Mouse (Mus musculus) heart, adult 18-20 months (tissue): ENCODE data around the gene Hist2h2aa1. TPM values are rescaled to one million over a fixed set of nuclear protein-coding genes. Genes with fewer than 3 reads are reported as not detected.
"Not testable (repeated sequence)": the region's sequence is repeated elsewhere in the genome, so short reads cannot be mapped to it uniquely, and the experiment has no call there.

Source experiments
- DNase-seq, 2 experiments: peaks; one replicate each; pipeline ENCODE4 v3.0.0; 2021 to 2022; ENCODE audit warnings: mixed read lengths in 1 of 2
- total RNA-seq, 2 experiments: library from RNA; stranded (reverse); gene quantifications; 2 replicates each; pipeline ENCODE4 v1.2.3; 2021

Hist2h2aa1 gene
- total RNA-seq, 2 experiments from 2014 or later: 9.3 to 14.7 TPM

DNA sequence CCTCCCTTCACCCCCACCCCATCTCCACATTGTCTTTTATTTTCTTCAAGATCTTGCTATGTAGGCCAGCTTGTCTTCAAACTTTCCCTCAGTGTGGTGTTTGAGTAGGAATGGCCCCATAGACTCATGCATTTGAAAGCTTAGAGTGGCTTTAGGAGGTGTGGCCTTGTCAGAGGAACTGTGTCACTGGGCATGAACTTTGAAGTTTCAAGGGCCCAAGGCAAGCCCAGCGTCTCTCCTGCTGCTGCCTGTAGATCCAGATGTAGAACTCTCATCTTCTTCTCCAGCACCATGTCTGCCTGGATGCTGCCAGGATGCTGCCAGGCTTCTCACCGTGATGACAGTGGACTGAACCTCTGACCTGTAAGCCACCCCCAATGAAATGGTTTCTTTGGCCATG is 16.5 kb upstream of the Hist2h2aa1 start:
- no peak for DNase-seq

- DNase-seq: no peak
Measured at GRCm38 (mm10) chr3:96230404-96230803, 14.9 kb upstream of the Hist2h2aa1 start.

DNA sequence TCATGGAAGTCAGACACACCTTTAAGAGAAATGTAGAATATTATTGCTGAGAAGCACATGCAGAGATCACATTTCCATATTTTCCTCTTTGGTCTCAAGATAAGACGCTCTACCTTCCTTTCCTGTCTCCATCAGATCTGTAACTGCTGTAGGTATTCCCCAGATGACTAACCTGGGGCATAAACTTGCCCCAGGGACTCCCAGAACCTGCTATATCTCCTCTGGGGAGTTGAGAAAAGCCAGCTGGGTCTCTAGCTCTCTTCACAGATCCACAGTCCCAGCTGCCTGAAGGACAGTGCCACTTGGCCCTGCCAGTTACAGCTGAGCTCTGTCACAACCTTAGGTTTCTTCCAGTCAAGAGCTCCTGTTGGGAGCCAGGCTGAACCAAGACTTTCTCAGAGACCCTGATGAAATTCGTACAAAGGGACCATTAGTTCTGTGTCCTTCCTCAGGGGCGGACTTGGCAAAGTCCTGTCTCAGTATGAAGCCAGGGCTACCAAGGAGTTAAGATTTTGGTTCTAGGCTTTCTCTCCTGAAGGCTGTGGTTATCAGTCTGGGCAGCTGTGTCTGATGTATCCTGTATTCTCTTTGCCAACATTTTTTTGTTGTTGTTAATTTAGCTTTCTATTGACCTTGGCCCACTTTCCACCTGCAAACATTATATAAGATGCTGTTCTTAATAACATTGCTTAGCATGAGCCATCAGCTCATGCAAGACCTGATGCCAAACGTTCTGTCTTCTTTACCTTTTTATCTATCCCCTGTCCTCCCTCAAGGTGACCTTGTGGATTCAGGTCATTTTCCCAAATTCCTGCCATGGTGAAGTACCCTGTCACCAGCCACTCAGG is 14.2 kb upstream of the Hist2h2aa1 start:
- DNase-seq: peak in 1 of 2 experiments; percentile 24

DNA sequence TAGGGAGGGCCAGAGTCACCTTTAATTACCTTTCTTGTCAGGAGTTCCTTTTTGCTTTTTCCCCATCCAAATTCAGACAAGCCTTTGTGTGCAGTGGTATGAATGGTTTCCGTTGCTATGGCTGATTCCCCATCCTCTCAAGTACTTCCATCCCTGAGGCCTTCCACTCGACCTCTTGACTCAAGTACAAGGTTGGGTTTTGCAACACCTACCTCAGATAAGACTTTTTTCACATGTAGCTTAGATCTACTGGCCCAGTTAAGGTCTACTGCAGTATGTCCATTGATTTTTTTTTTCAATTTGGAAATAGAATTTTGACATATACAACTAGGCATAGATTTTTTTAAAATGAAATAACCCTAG is 13.6 kb upstream of the Hist2h2aa1 start:
- no peak for DNase-seq

DNA sequence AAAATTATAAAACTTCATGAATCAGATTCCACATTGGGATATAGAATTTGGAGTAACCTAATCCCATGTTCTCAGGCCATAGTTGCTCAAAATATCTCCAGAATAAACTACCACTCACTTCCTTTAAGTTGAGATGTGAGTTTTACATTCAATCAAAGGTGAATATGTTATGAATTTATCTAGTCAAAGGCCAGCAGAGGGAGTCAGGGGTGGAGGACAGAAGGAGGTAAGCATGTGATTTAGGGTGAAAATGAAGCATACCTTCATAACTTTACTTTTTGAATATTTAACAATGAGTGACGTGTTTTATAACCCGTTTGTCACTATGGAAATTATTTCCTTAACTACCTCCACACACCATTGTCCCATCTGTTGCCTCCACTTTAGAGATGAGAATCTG is 10.4 kb upstream of the Hist2h2aa1 start:
- no peak for DNase-seq

GRCm38 (mm10) chr3:96235836-96236235 is 9.5 kb upstream of the Hist2h2aa1 start:
- DNase-seq: no peak

- DNase-seq: no peak
Measured at GRCm38 (mm10) chr3:96236834-96237334, 8.4 kb upstream of the Hist2h2aa1 start.

DNA sequence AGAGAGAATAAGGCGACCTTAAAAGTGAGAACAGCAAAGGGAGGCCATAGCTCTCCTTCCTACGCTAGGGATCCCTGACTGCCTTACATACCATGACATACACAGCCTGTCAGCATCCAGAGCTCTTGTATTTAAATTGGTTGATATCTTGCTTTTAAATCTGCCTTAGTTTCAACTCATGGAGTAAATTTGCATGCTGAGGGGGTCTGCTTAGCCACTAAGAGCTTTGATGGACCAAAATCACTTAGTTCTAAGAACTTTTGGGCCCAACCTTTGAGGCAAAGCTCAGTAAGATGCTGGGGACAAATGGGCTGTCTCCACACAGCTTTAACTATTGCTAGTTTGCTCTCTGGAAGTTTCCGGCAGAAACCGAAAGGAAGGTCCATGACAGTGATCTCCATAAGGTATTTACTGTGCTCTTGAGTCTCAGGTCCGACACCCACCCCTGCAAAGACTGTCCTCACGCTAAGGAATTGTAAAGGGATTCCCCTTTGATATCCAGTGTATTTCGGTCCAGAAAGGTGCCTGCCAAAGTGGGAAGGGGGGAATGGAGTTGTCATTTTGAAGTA is 7.9 kb upstream of the Hist2h2aa1 start:
- no peak for DNase-seq

DNA sequence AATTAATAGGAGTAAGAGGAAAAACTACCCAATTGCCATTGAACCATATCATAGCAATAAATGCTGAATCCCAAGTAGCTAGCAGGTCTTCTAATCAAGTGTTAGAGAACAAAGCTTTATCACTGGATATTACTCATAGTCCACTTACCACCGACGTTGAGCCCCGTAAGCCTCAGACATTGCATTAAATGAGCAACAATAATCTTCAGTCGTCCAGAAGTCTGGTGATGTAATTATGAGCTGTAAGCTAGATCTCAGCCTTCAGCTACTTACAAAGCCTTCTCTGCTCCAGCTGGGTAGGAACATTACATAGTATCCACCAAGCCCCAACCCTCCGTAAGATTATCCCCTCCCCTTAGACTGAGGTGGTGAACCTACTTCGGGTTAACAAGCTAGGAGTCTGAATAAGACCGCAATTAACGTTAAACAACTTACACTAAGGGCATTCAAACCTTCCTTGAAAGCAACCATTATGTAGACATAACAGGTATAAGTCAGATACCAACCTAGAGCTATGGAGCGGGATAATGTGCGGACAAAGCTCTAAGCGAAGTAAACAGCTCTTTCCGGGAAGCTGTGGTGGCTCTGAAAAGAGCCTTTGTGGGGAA is 7.3 kb upstream of the Hist2h2aa1 start:
- no peak for DNase-seq

DNA sequence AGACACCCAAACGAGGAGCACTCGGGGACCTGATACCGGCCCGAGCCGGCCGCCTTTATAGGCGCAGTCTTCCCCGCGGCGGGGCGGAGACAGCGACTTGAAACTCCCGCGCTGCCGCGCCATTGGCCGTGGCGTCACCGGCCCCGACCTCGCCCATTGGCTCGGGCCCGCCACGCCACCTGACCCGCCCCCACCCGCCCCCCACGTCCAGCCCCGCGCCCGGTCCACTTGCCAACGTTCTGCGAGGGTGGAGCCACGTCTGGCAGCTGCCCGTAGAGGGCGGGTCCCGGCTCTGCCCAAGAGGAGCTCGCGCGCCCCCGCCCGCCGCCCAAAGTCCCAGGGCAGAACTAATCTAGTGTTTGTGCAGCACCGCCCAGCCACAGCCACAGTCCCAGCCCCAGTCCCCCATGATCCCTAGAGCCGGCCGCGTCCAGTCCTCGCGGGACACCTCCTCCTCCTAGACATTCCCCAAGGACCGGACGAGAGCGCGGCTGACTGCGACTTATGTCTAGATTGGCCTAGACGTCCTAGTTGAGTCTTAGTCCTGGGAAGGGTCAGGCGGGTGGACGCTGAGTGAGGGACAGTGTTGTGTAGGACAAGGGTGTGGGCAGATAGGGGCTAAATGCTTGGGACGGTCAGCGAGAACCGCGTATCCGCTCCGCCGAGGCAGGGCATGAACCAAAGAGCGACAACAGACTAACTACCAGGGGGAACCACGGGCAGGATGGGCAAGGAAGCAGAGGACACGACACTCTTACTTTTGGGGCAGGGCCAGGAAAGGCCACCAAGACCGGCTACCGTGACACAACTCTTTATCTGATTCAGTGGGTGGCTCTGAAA is 6.1 kb upstream of the Hist2h2aa1 start, which contains the start of gene Hist2h3c2:
Gene Hist2h3c2, minus strand, starts transcription at position 174 of the 840 bp plus-strand sequence.
- peak; percentile 63 to 69 for DNase-seq

- DNase-seq: peak; percentile 97 to 98
Measured at GRCm38 (mm10) chr3:96239949-96240798, 5.1 kb upstream of the Hist2h2aa1 start, which contains the start of gene Hist2h2aa2. Hist2h2aa2 (minus strand) TSS chr3:96240276.

DNA sequence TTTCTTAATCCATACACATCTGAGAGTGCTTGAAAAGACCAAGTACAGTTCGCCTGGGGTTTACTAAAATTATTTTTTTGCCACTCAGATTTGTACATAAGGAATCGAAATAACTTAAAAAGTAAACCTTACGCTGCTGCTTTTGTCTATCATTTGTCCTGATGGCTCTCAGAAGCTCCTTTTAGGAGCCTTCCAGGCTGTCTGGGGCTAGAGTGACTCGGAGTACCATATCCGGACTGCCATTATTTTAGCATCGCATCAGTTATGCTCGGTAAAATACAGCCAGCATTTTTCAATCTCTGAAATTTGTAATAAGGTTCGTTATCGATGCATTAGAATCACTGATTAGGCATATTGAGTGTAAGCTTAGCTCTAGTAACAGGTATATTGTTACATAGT is 4.5 kb upstream of the Hist2h2aa1 start:
- DNase-seq: no peak

- peak; percentile 39 to 42 for DNase-seq
Measured at GRCm38 (mm10) chr3:96243921-96244572, 1.2 kb upstream of the Hist2h2aa1 start.

DNA sequence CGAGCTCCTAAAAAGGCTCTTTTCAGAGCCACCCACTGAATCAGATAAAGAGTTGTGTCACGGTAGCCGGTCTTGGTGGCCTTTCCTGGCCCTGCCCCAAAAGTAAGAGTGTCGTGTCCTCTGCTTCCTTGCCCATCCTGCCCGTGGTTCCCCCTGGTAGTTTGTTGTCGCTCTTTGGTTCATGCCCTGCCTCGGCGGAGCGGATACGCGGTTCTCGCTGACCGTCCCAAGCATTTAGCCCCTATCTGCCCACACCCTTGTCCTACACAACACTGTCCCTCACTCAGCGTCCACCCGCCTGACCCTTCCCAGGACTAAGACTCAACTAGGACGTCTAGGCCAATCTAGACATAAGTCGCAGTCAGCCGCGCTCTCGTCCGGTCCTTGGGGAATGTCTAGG is 721 bp downstream of the Hist2h2aa1 start:
- DNase-seq: not testable (repeated sequence)

DNA sequence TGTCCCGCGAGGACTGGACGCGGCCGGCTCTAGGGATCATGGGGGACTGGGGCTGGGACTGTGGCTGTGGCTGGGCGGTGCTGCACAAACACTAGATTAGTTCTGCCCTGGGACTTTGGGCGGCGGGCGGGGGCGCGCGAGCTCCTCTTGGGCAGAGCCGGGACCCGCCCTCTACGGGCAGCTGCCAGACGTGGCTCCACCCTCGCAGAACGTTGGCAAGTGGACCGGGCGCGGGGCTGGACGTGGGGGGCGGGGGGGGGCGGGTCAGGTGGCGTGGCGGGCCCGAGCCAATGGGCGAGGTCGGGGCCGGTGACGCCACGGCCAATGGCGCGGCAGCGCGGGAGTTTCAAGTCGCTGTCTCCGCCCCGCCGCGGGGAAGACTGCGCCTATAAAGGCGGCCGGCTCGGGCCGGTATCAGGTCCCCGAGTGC is 1.1 kb downstream of the Hist2h2aa1 start, which contains the start of gene Hist2h3c1:
Gene Hist2h3c1, plus strand, starts transcription at position 259 of the 430 bp plus-strand sequence.
- DNase-seq: not testable (repeated sequence)

GRCm38 (mm10) chr3:96247356-96248140 is 2.3 kb downstream of the Hist2h2aa1 start:
- DNase-seq: no peak

- no peak for DNase-seq
Measured at GRCm38 (mm10) chr3:96248141-96249033, 3.1 kb downstream of the Hist2h2aa1 start.

DNA sequence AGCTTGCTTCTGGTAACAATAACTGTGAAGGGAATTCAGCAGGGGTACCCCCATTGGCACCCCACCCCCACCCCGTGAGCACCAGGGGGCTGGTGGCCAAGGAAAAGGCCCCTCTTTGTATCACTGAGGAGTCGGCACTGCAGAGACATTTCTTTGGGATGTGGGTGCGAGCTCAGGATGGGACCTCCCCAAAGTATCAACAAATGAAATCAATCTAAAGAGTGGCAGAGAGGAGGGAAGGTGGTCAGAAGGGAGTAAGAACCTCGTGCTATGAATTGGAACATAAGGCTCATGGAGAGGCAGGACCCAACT is 3.7 kb downstream of the Hist2h2aa1 start:
- no peak for DNase-seq

- no peak for DNase-seq
Measured at GRCm38 (mm10) chr3:96250890-96251289, 5.6 kb downstream of the Hist2h2aa1 start.
